Mouse (Mus musculus): ENCODE results near the gene Pum1.

GRCm38 (mm10) chr4:130715126-130715525 lies 52.0 kb downstream of the Pum1 start:
- TF ChIP-seq CTCF (IDR thresholded peaks at IDR 0.05; ENCODE audit: low read depth) (no peak), EP300 (IDR thresholded peaks at IDR 0.05; ENCODE audit: low read depth) (no peak)

All from heart, postnatal 0 days (tissue).